Mouse (Mus musculus): ENCODE measurements at regions not wholly inside any gene's neighbourhood (a gene's known extent, or its start where the extent isn't known, plus 50 kb on each side); places are given as distances from the start of the nearest gene placed in this dataset.

GRCm38 (mm10) chr10:117524101-117524500, 105.2 kb upstream of the Cpm start:
- no peak for TF ChIP-seq POLR2A (IDR thresholded peaks at IDR 0.05; ENCODE audit: extremely low read depth, insufficient read depth, low read length)
- no peak for TF ChIP-seq CTCF (IDR thresholded peaks at IDR 0.05; ENCODE audit: extremely low read depth, insufficient read depth, low read length)
